ENCODE assay signal across 11 mouse cellular contexts in the genomic region with DNA sequence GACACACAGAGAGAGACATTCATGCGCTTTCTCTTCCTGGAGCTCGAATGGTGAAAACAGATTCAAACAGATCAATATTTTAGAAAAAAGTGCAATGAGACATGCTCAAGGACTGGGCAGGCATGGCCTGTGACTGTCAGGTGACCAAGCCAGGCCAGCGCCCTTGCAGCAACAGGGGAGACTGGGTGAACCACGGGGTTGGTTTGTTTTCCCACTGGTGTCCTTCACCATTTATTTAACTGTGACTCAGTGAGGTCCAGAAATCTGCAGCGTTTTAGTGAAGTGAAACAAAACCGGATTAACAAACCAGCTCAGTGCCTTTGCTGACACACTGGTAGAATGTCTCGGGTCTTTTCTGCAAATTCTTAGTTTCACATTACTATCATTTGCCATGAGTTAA.
DNase-seq lines count a peak whose midpoint lies in the region; ATAC-seq and TF ChIP-seq lines count a peak whose summit lies in the region.
"Had no signal": no experiment of that assay in that cellular context is flagged by ENCODE, and none has a peak within 500 bp of the region (broad histone marks: within the 10 kb centered on the region; RNA-seq: fewer than 3 reads in every experiment).

No protein-coding gene starts in this region.

- peak overlapping the region; percentile 18; the same call in 1 of the 2 replicates for H3K4me2 ChIP-seq in liver, postnatal 0 days (ENCODE audit: low read depth, low read length)
- no peak overlapping the region for H3K4me2 ChIP-seq in forebrain, embryonic 12.5 days
- H3K4me2 ChIP-seq: limb, embryonic 12.5 days had no signal

- H3K27me3 ChIP-seq in liver, postnatal 0 days (ENCODE audit: insufficient read depth, low read length), result no peaks in the 10 kb centered on the region
- no peaks in the 10 kb centered on the region for H3K27me3 ChIP-seq in forebrain, embryonic 12.5 days
- H3K27me3 ChIP-seq: limb, embryonic 12.5 days had no signal

- TF ChIP-seq POLR2A in bone marrow macrophage, adult 2 months (IDR thresholded peaks at IDR 0.05; ENCODE audit: borderline replicate concordance, low read depth, low read length), result no peak

- DNase-seq in ovary, postnatal 36 days (ENCODE audit: low spot score), result peak; percentile 39
- no peak for DNase-seq in ovary, postnatal 14 days (ENCODE audit: low spot score)
- peak; percentile 53 for DNase-seq in liver, postnatal 0 days
- DNase-seq in thymus, postnatal 25 days, result no peak
- DNase-seq in cerebellum, adult 18-20 months, result no peak
- DNase-seq: cerebellum, postnatal 25 days; layer of hippocampus, postnatal 36 days had no signal

- ATAC-seq in liver, postnatal 0 days, result peak; percentile 95
- no peak for ATAC-seq in forebrain, embryonic 12.5 days (ENCODE audit: low FRiP score)

- peak overlapping the region; percentile 92 for H3K27ac ChIP-seq in bone marrow macrophage, adult 2 months (ENCODE audit: insufficient read depth, low read depth, low read length)
- H3K27ac ChIP-seq in liver, postnatal 0 days (ENCODE audit: low read depth), result 0 out of 2 replicates have a peak overlapping the region, but pooled peaks have one; percentile 31
- H3K27ac ChIP-seq in forebrain, embryonic 12.5 days, result no peak overlapping the region
- H3K27ac ChIP-seq: limb, embryonic 12.5 days had no signal

- no peaks in the 10 kb centered on the region for H3K9me3 ChIP-seq in liver, postnatal 0 days (ENCODE audit: low read length)
- no peaks in the 10 kb centered on the region for H3K9me3 ChIP-seq in forebrain, embryonic 12.5 days
- H3K9me3 ChIP-seq: limb, embryonic 12.5 days had no signal

- H3K4me3 ChIP-seq in bone marrow macrophage, adult 2 months (ENCODE audit: insufficient read depth, low read length), result peak overlapping the region; percentile 21; the same call in 1 of the 2 replicates
- no peak overlapping the region for H3K4me3 ChIP-seq in liver, postnatal 0 days (ENCODE audit: low read depth, low read length)
- no peak overlapping the region for H3K4me3 ChIP-seq in forebrain, embryonic 12.5 days (replicated peaks)
- H3K4me3 ChIP-seq: limb, embryonic 12.5 days; megakaryocyte, embryonic 14.5 days had no signal

- TF ChIP-seq CTCF in bone marrow macrophage, adult 2 months (IDR thresholded peaks at IDR 0.05; ENCODE audit: low read depth, low read length), result no peak
- no peak for TF ChIP-seq CTCF in liver, postnatal 0 days (IDR thresholded peaks at IDR 0.05; ENCODE audit: low read depth)

- no peak for TF ChIP-seq EP300 in liver, postnatal 0 days (IDR thresholded peaks at IDR 0.05; ENCODE audit: low read depth)

- H3K9ac ChIP-seq in liver, postnatal 0 days (replicated peaks), result no peak overlapping the region
- no peak overlapping the region for H3K9ac ChIP-seq in forebrain, embryonic 12.5 days
- H3K9ac ChIP-seq: limb, embryonic 12.5 days had no signal

- peaks cover 23% of the 10 kb centered on the region for H3K4me1 ChIP-seq in bone marrow macrophage, adult 2 months (ENCODE audit: control insufficient read depth, insufficient read depth, low read length)
- H3K4me1 ChIP-seq in liver, postnatal 0 days (ENCODE audit: insufficient read depth), result no peaks in the 10 kb centered on the region
- H3K4me1 ChIP-seq in forebrain, embryonic 12.5 days, result no peaks in the 10 kb centered on the region
- H3K4me1 ChIP-seq: limb, embryonic 12.5 days had no signal

- WGBS in liver, postnatal 0 days (ENCODE audit: insufficient replicate concordance), result 58% methylated on average over 7 of the region's 7 CpGs
- 82% methylated on average over 7 of the region's 7 CpGs for WGBS in forebrain, embryonic 12.5 days

- H3K36me3 ChIP-seq in liver, postnatal 0 days (replicated peaks; ENCODE audit: insufficient read depth, low read length), result no peaks in the 10 kb centered on the region
- no peaks in the 10 kb centered on the region for H3K36me3 ChIP-seq in forebrain, embryonic 12.5 days (replicated peaks)
- H3K36me3 ChIP-seq: limb, embryonic 12.5 days had no signal

Comparison
In these comparisons a context has a peak if more than half of its experiments do, and no peak if none do; other contexts are left out.
1. DNase-seq: peak in ovary, postnatal 36 days (single experiment) and liver, postnatal 0 days (single experiment); none in ovary, postnatal 14 days (single experiment), thymus, postnatal 25 days (single experiment) and cerebellum, adult 18-20 months (0 of 2).